Mouse (Mus musculus): ENCODE results near the gene Prrt1. TPM values are rescaled to one million over a fixed set of nuclear protein-coding genes. Genes with fewer than 3 reads are reported as not detected.
A peak's percentile ranks its signal among the peaks of the same experiment; 100 is the strongest.

The Prrt1 gene
- polyA plus RNA-seq, 1 experiment from 2014 or later = 0.44 TPM

DNA sequence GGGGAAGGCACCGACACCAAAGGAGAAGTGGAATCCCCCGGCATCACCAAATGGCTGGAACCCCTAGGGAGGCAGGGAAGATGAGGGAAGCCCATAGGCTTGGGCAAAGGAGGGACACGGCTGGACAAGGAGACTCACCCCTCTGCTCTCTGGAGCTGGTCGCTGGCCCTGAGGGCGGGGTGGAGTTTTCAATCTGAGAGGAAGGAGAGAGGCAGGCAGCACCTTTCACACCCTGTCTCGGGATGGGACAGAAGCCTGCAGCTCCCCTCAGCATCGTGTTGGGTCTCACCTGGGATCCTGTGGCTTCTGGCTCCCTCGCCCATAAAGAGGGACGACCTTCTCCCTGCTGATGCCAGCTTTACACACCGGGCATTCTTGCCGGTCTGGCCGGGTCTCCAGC lies 27.5 kb upstream of the Prrt1 start:
- H3K4me1 ChIP-seq (replicated peaks; ENCODE audit: control insufficient read depth, insufficient read depth) = 0 out of 2 replicates have a peak, but pooled peaks cover 3% of the 10 kb centered on the region
- no peak overlapping the region for H3K9ac ChIP-seq (ENCODE audit: low read length)
- no peak for DNase-seq (ENCODE audit: low spot score)
- peaks cover 8% of the 10 kb centered on the region for H3K36me3 ChIP-seq (ENCODE audit: control insufficient read depth, insufficient read depth, low read length)
- H3K4me3 ChIP-seq (ENCODE audit: low read depth, low read length) = no peak overlapping the region
- H3K9me3 ChIP-seq (ENCODE audit: control insufficient read depth, low read length) = no peaks in the 10 kb centered on the region
- H3K4me2 ChIP-seq (replicated peaks; ENCODE audit: low read depth) = no peak overlapping the region
- H3K27me3 ChIP-seq (ENCODE audit: control insufficient read depth, insufficient read depth, low read length) = no peaks in the 10 kb centered on the region
- no peak for ATAC-seq (ENCODE audit: low FRiP score, low TSS enrichment)
- no peak overlapping the region for H3K27ac ChIP-seq (replicated peaks)
- WGBS = 75% methylated on average over 12 of the region's 12 CpGs
- no peak for TF ChIP-seq EP300 (optimal IDR thresholded peaks at IDR 0.05)
- TF ChIP-seq CTCF (IDR thresholded peaks at IDR 0.05; ENCODE audit: low read depth) = no peak

DNA sequence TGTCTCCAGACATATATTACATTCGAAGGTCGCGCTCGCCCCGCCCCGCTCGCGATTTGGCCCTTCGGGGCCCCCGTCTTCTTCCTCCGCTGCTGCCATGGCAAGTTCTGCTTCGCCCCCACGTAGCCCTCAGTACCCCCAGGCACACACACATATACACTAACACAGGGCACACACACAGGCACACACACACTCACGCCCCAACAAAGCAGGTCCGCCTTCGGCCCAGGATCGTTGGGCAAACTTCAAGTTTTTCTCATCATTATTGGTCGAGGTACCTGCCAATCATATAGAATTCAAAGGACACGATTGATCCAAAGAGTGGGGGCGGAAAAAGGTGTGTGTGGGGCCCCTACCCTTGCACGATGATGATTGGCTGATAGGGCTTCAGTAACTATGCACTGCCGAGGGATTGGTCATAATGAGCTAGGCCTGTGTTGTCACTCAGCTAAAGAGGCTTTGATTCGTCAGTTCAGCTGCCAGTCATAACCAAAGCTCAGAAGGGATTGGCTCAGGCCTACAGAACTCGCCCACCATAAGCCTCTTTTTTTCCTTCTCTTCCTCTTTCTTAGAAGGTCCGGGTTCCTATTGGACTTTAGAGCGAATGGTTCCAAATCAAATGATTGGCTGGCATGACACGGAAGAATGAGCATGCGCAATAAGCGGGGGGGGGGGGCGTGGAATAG lies 25.8 kb upstream of the Prrt1 start, which contains the start of gene Rnf5:
Gene Rnf5, minus strand, starts transcription at position 316 of the 686 bp plus-strand sequence.
- Histone ChIP-seq H3K4me1 (replicated peaks; ENCODE audit: control insufficient read depth, insufficient read depth) (0 out of 2 replicates have a peak, but pooled peaks cover 3% of the 10 kb centered on the region), H3K4me2 (replicated peaks; ENCODE audit: low read depth) (peak within 1 kb of the TSS; percentile 88), H3K9me3 (ENCODE audit: control insufficient read depth, low read length) (no peaks in the 10 kb centered on the region), H3K4me3 (ENCODE audit: low read depth, low read length) (peak within 1 kb of the TSS; percentile 62), H3K27me3 (ENCODE audit: control insufficient read depth, insufficient read depth, low read length) (no peaks in the 10 kb centered on the region), H3K27ac (replicated peaks) (peak within 1 kb of the TSS; percentile 93), H3K36me3 (ENCODE audit: control insufficient read depth, insufficient read depth, low read length) (peaks cover 8% of the 10 kb centered on the region), H3K9ac (ENCODE audit: low read length) (peak within 1 kb of the TSS; percentile 66)
- no peak for TF ChIP-seq CTCF (IDR thresholded peaks at IDR 0.05; ENCODE audit: low read depth)
- peak; percentile 97 for TF ChIP-seq EP300 (optimal IDR thresholded peaks at IDR 0.05)
- ATAC-seq (ENCODE audit: low FRiP score, low TSS enrichment) (peak; percentile 93), DNase-seq (ENCODE audit: low spot score) (peak; percentile 99)
- under 1% methylated on average over 30 of the region's 30 CpGs for WGBS

DNA sequence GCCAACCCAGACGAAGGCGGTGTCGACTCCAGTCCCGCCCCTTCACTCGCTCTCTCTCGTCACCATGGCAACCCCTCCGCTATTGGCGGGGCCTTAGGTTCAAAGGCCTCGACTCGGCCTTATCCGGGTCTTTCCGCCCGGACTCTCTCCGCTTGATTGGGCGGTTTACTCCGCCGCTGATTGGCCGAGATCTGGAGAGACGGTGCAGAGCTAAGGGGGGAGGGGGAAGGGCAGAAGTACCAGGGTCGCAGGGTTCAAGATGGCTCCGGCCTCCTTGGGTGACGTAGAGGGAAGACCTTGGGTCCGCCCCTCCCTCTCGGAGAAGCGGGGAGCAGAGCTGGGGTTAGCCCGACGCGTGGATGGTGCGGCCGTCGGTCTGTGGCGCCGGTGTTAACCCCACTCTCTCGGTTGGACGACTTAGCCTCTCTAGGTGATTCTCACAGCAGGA lies 25.2 kb upstream of the Prrt1 start, which contains the start of gene Agpat1:
Gene Agpat1, plus strand, starts transcription at position 202 of the 448 bp plus-strand sequence.
- TF ChIP-seq EP300 (optimal IDR thresholded peaks at IDR 0.05) = no peak
- TF ChIP-seq CTCF (IDR thresholded peaks at IDR 0.05; ENCODE audit: low read depth) = no peak
- H3K9me3 ChIP-seq (ENCODE audit: control insufficient read depth, low read length) = no peaks in the 10 kb centered on the region
- DNase-seq (ENCODE audit: low spot score) (no peak), ATAC-seq (ENCODE audit: low FRiP score, low TSS enrichment) (peak; percentile 87)
- H3K4me1 ChIP-seq (replicated peaks; ENCODE audit: control insufficient read depth, insufficient read depth) = 0 out of 2 replicates have a peak, but pooled peaks cover 5% of the 10 kb centered on the region
- under 1% methylated on average over 35 of the region's 35 CpGs for WGBS
- peak within 1 kb of the TSS; percentile 93 for H3K27ac ChIP-seq (replicated peaks)
- H3K4me2 ChIP-seq (replicated peaks; ENCODE audit: low read depth) = peak within 1 kb of the TSS; percentile 88
- H3K27me3 ChIP-seq (ENCODE audit: control insufficient read depth, insufficient read depth, low read length) = no peaks in the 10 kb centered on the region
- peak within 1 kb of the TSS; percentile 66 for H3K9ac ChIP-seq (ENCODE audit: low read length)
- H3K4me3 ChIP-seq (ENCODE audit: low read depth, low read length) = peak within 1 kb of the TSS; percentile 89
- H3K36me3 ChIP-seq (ENCODE audit: control insufficient read depth, insufficient read depth, low read length) = peaks cover 8% of the 10 kb centered on the region

DNA sequence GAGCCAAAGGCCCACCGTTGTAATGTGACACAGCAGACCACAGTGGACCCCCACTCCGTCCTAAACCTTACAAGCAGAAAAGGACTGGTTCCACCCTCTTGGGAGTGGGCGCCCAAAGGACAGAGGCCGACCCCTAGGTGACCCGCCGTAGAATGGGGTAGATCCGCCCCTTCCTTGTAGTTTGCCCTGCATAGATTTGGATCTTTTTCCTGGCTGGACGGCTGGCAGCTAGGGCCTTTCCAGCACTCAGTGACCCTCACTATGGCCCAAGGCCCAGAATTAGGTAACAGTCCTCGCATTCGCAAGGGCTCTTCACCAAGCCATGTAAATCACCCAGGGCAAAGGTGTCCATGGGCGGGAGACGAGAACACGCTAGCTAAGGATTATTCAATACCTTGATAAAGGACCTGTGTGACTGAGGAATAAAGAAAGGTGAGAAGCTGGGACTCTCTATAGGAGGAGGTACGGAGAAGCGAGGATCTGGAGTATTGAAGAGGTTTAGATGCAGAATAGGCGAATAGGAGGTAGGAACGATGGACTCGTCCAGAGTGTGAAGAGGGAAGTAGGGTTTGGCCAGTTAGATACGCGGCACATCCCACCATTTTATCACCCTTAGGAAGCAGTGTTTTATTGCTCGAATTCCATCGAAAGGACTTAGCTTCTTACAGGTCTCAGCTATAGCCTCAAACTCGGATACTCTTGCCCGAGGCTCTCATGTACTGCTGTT lies 24.7 kb upstream of the Prrt1 start:
- H3K4me2 ChIP-seq (replicated peaks; ENCODE audit: low read depth) = peak overlapping the region; percentile 88
- no peaks in the 10 kb centered on the region for H3K27me3 ChIP-seq (ENCODE audit: control insufficient read depth, insufficient read depth, low read length)
- H3K9ac ChIP-seq (ENCODE audit: low read length) = peak overlapping the region; percentile 61
- 14% methylated on average over 24 of the region's 24 CpGs for WGBS
- H3K27ac ChIP-seq (replicated peaks) = peak overlapping the region; percentile 93
- peaks cover 8% of the 10 kb centered on the region for H3K36me3 ChIP-seq (ENCODE audit: control insufficient read depth, insufficient read depth, low read length)
- no peak for TF ChIP-seq EP300 (optimal IDR thresholded peaks at IDR 0.05)
- TF ChIP-seq CTCF (IDR thresholded peaks at IDR 0.05; ENCODE audit: low read depth) = no peak
- H3K4me1 ChIP-seq (replicated peaks; ENCODE audit: control insufficient read depth, insufficient read depth) = 0 out of 2 replicates have a peak, but pooled peaks cover 5% of the 10 kb centered on the region
- no peaks in the 10 kb centered on the region for H3K9me3 ChIP-seq (ENCODE audit: control insufficient read depth, low read length)
- peak overlapping the region; percentile 89 for H3K4me3 ChIP-seq (ENCODE audit: low read depth, low read length)
- DNase-seq (ENCODE audit: low spot score) = no peak
- no peak for ATAC-seq (ENCODE audit: low FRiP score, low TSS enrichment)

DNA sequence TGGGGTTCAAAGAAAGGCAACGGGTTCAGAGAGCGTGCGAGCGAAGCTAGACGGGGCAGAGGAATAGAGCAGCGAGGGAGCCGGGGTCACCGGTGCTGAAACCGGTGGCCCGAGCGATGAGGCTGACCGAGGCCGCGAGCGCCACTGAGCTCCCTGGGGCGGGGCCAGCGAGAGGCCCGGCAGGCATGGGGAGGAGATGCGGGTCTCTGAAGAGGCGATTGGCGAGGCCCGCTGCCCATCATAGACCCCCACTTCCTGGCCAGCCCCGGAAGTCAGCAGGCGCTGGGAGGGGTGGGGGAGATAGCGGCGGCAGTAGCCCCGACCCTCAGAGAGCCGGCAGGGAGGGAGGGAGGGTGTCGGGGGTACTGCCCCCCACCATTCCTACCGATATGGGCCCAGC lies 23.7 kb upstream of the Prrt1 start:
- Histone ChIP-seq H3K9ac (ENCODE audit: low read length) (peak overlapping the region; percentile 90), H3K27me3 (ENCODE audit: control insufficient read depth, insufficient read depth, low read length) (no peaks in the 10 kb centered on the region), H3K4me1 (replicated peaks; ENCODE audit: control insufficient read depth, insufficient read depth) (0 out of 2 replicates have a peak, but pooled peaks cover 5% of the 10 kb centered on the region), H3K27ac (replicated peaks) (peak overlapping the region; percentile 93), H3K9me3 (ENCODE audit: control insufficient read depth, low read length) (no peaks in the 10 kb centered on the region), H3K4me3 (ENCODE audit: low read depth, low read length) (peak overlapping the region; percentile 89), H3K36me3 (ENCODE audit: control insufficient read depth, insufficient read depth, low read length) (peaks cover 6% of the 10 kb centered on the region; the same call in 1 of the 2 replicates), H3K4me2 (replicated peaks; ENCODE audit: low read depth) (peak overlapping the region; percentile 88)
- peak; percentile 96 for DNase-seq (ENCODE audit: low spot score)
- peak; percentile 43 for ATAC-seq (ENCODE audit: low FRiP score, low TSS enrichment)
- 0% methylated on average over 26 of the region's 30 CpGs for WGBS
- peak; percentile 4 for TF ChIP-seq EP300 (optimal IDR thresholded peaks at IDR 0.05)
- TF ChIP-seq CTCF (IDR thresholded peaks at IDR 0.05; ENCODE audit: low read depth) = no peak

Data from stomach, postnatal 0 days (tissue).